Mouse (Mus musculus) c-Kit-negative CD71-positive TER-119-positive erythroid progenitor cells, embryonic 14.5 days (primary cell): ENCODE measurements around the gene Per3.

Experiments
- DNase-seq: peaks from one replicate; pipeline ENCODE4 v3.0.0-alpha.2; 2013; ENCODE audit warnings: low read depth, low spot score

The Per3 gene

DNA sequence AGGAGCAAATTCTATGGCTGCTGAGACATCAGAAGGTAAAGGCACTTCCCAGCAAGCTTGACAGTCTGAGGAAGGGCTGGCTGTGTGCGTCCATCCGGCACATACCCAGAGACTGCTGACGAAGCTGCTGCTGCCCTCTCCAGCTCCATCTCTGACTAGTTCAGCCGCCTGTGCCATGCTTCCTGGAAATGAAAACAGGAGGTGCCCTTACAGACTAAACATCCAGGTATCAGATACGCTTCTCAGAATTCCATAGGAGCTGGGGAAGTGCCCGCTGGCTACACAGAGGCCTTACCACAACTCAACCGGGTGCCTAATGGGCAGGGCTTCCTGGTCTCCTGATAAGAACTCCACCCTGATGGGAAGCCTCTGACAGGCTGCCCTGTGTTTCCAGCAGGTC, 85.9 kb downstream of the Per3 start:
- DNase-seq, result no peak

DNA sequence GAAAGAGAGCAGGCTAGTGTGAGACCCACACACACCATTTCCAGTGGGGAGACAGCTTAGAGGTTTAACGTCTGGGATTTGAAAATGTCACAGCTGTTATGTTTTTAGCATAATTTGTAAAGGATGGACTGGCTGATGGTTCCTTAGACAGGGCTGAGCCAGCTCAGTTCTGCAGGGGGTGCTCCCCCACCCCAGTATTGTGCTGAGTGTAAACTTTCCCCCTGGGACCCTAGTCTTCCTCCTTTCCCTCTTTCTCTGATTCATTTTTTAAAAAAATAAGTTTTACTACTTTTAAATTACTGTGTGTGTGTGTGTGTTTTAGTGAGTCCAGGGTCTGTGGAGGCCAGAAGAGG, 87.4 kb downstream of the Per3 start:
- no peak for DNase-seq

DNA sequence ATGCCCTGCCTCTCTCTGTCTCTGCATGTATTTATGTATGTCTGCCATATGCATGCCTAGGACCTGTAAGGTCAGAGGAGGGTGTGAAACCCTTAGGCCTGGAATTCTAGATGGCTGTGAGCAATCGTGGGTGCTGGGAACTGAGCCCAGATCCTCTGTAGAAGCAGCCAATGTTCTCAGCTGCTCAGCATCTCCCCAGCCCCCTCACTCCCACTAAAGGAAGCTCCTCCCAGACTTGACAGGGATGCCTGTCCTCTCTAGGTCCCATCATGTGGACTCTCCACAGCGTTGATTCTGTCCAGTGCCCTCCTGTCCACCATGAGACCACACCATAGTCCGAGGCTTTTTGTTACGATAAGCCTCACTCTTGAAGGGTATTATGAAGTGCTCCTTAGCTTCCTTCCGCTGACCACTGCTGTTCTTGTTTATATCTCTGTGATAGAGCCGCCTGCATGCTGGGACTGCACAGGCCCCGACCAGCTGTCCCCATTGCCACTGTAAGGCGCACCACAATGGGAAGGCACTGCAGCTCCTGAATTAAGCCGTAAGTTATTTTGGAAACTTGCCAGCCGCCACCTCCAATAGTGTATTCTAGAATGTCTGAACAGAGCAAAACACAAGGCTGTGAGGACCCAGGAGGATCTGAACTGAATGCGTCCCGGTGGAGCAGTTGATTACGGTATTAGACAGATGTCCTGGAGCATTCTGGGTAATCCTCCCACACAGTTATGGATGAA, 87.9 kb downstream of the Per3 start:
- no peak for DNase-seq
